19 mouse cellular contexts compared by ENCODE assay signal in the genomic region with DNA sequence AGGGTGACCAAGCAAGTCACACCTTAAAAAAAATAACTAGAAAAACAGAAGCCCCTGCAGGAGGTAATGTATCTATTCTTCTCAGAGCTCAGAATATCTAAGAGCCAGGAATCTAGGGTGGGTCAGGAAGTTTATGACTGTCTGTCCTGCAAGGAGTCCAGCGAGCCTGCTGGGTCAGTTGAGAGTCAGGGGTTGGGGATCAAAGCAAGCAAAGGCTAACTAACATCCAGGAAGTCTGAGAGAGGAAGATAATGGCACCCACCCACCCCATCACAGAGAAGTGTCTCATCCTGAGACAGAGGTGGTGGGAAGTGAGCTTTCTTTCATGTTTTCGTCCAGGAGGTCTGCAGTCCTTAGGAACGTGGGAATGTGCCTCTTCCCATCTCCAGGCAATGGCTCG.
"Had no signal": no experiment of that assay in that cellular context is flagged by ENCODE, and none has a peak within 500 bp of the region (broad histone marks: within the 10 kb centered on the region; RNA-seq: fewer than 3 reads in every experiment).

No protein-coding gene starts in this region.

- H3K9me3 ChIP-seq: midbrain, embryonic 10.5 days; midbrain, embryonic 12.5 days; neural tube, embryonic 13.5 days; neural tube, embryonic 15.5 days had no signal

- ATAC-seq: midbrain, embryonic 16.5 days had no signal

- H3K27ac ChIP-seq: midbrain, embryonic 10.5 days; midbrain, embryonic 12.5 days; neural tube, embryonic 13.5 days; neural tube, embryonic 15.5 days had no signal

- H3K27me3 ChIP-seq: midbrain, embryonic 12.5 days; neural tube, embryonic 13.5 days; neural tube, embryonic 15.5 days had no signal

- H3K36me3 ChIP-seq: midbrain, embryonic 10.5 days; midbrain, embryonic 12.5 days; neural tube, embryonic 13.5 days; neural tube, embryonic 15.5 days had no signal

- H3K4me3 ChIP-seq: midbrain, embryonic 10.5 days; midbrain, embryonic 12.5 days; myocyte; neural tube, embryonic 13.5 days; neural tube, embryonic 15.5 days had no signal

- H3K4me2 ChIP-seq: lung, embryonic 14.5 days; midbrain, embryonic 12.5 days; neural tube, embryonic 13.5 days; neural tube, embryonic 15.5 days had no signal

- H3K9ac ChIP-seq: lung, embryonic 14.5 days; midbrain, embryonic 12.5 days; neural tube, embryonic 13.5 days; neural tube, embryonic 15.5 days had no signal

- DNase-seq: lung, adult 18-20 months; lung, embryonic 14.5 days; lung, postnatal 14 days; lung, postnatal 4 days; midbrain, embryonic 14.5 days; retina, postnatal 1 day; right cerebral cortex, adult 18-20 months; right cerebral cortex, postnatal 25 days; right cerebral cortex, postnatal 4 days; spleen, adult 18-20 months; thymus, adult 18-20 months; thymus, postnatal 14 days; thymus, postnatal 36 days had no signal
